Mouse (Mus musculus) activated CD4-positive, CD25-positive, alpha-beta regulatory T cell, adult 9 weeks (primary cell): ENCODE data around the gene Camp. TPM values are rescaled to one million over a fixed set of nuclear protein-coding genes. Genes with fewer than 3 reads are reported as not detected.

Experiments
- polyA plus RNA-seq: library from polyadenylated mRNA; unstranded; fragments of 100-300 nt; shearing (Covaris generic); gene quantifications from one replicate; pipeline ENCODE4 v1.2.1, GENCODE M21; 2017

The Camp gene
- polyA plus RNA-seq, result not detected

GRCm38 (mm10) chr9:109849312-109849758, at the start of gene Camp:
Gene Camp (minus strand): TSS chr9:109849617.

GRCm38 (mm10) chr9:109874797-109875691, 25.6 kb upstream of the Camp start, which contains the start of gene Cdc25a:
Gene Cdc25a (plus strand): TSS chr9:109875579.

GRCm38 (mm10) chr9:109832391-109833087, 16.9 kb downstream of the Camp start, which contains the start of gene Nme6:
Gene Nme6 (plus strand): TSS chr9:109832749.

GRCm38 (mm10) chr9:109811980-109812379, 37.4 kb downstream of the Camp start, which contains the start of gene Spink8:
Gene Spink8 (plus strand): TSS chr9:109812280.

Other genes with a start within 250 kb of the Camp start
- not detected for gene Fbxw24, start 223.6 kb downstream of the Camp start, polyA plus RNA-seq
- gene Fbxw25, start 185.0 kb downstream of the Camp start, polyA plus RNA-seq, result not detected
- gene Fbxw18, start 146.9 kb downstream of the Camp start, polyA plus RNA-seq, result not detected
- gene Fbxw26, start 103.5 kb downstream of the Camp start, polyA plus RNA-seq, result not detected
- not detected for gene Fbxw27, start 58.9 kb downstream of the Camp start, polyA plus RNA-seq
- not detected for gene Spink8, start 37.3 kb downstream of the Camp start, polyA plus RNA-seq
- gene Nme6, start 16.9 kb downstream of the Camp start, polyA plus RNA-seq, result 11.1 TPM
- gene Cdc25a, start 26.0 kb upstream of the Camp start, polyA plus RNA-seq, result 10.7 TPM
- 84.7 TPM for gene Map4, start 81.8 kb upstream of the Camp start, polyA plus RNA-seq